Mouse (Mus musculus) stomach, adult 2 months (tissue): ENCODE measurements around the gene Gm597. TPM values are rescaled to one million over a fixed set of nuclear protein-coding genes. Genes with fewer than 3 reads are reported as not detected.

Source experiments
- polyA plus RNA-seq: library from polyadenylated mRNA; depleted of rRNA; stranded (reverse); fragments of >200 nt; gene quantifications from 2 replicates; pipeline ENCODE4 v1.2.3, GENCODE M21; 2012; rRNA removed

Gm597 gene
- polyA plus RNA-seq = not detected in 2 replicates

GRCm38 (mm10) chr1:28780152-28780551, at the start of gene Gm597:
Gene Gm597, minus strand, starts transcription at chr1:28780252.

